Mouse (Mus musculus): ENCODE results near the gene Vps39. TPM values are rescaled to one million over a fixed set of nuclear protein-coding genes. Genes with fewer than 3 reads are reported as not detected.

Vps39 gene
- polyA plus RNA-seq (2015; fragmentation: Nextera tagmentation; extraction: Ambion mirVana): 18.2 and 18.4 TPM in 2 replicates

DNA sequence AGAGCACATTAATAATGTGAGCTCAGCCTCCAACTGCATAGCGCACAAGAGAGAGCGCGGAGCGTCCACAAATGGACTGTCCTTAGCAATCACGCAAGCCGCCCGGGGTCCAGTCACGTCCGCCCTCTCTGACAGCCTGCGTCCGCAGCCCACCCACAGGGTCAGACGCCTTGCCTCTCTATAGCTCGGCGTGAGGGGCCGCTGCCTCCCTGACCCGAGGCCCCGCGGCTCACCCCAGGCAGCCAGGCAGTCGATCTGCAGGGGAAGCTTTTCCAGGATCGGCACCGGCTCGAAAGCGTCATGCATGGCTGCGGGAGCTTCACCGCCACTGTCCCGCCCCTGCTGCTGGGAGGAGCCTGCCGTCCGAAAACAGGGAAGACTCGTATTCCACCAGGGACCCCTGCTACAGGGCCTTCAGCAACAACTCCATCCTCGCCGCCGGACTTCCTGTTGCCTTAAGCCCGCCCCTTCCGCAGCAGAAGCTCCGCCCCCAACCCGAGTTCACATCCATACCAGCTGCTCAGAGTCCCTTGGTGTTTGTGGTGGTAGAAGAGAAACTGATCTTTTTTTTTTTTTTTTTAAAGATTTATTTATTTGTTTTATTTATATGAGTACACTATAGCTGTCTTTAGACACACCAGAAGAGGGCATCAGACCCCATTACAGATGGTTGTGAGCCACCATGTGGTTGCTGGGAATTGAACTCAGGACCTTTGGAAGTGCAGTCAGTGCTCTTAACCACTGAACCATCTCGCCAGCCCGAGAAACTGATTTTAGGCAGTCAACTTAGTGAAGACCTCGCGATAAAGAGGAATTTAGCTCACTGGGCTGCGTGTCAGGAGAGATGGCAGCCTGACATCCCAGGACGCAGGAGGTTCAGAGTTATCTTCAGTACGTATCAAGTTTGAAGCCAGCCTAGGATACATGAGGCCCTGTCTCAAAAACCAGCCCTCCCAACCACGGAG lies at the start of gene Vps39:
TSS of gene Vps39 (minus strand) at position 456 of the 965 bp plus-strand sequence.
- H3K36me3 ChIP-seq: peaks cover 22% of the 10 kb centered on the region
- peak within 1 kb of the TSS; percentile 68 for H3K4me2 ChIP-seq (replicated peaks)
- H3K4me3 ChIP-seq (replicated peaks): peak within 1 kb of the TSS; percentile 83
- H3K27me3 ChIP-seq (replicated peaks): no peaks in the 10 kb centered on the region
- peak; percentile 95 for ATAC-seq
- peaks cover 5% of the 10 kb centered on the region; the same call in 1 of the 2 replicates for H3K4me1 ChIP-seq (replicated peaks)
- H3K9me3 ChIP-seq: no peaks in the 10 kb centered on the region
- WGBS: 11% methylated on average over 44 of the region's 44 CpGs
- H3K27ac ChIP-seq: peak within 1 kb of the TSS; percentile 65
- peak within 1 kb of the TSS; percentile 84 for H3K9ac ChIP-seq

- H3K27me3 ChIP-seq (replicated peaks): no peaks in the 10 kb centered on the region
- no peak overlapping the region for H3K4me2 ChIP-seq (replicated peaks)
- no peak for ATAC-seq
- WGBS: 93% methylated on average over 1 of the region's 1 CpGs
- H3K9ac ChIP-seq: no peak overlapping the region
- H3K9me3 ChIP-seq: no peaks in the 10 kb centered on the region
- no peak overlapping the region for H3K27ac ChIP-seq
- peaks cover 10% of the 10 kb centered on the region; the same call in 1 of the 2 replicates for H3K36me3 ChIP-seq
- H3K4me1 ChIP-seq (replicated peaks): peaks cover 3% of the 10 kb centered on the region
- no peak overlapping the region for H3K4me3 ChIP-seq (replicated peaks)
Measured at GRCm38 (mm10) chr2:120397951-120398350, 45.0 kb upstream of the Vps39 start.

GRCm38 (mm10) chr2:120392406-120392805 lies 39.5 kb upstream of the Vps39 start:
- Histone ChIP-seq H3K27me3 (replicated peaks) (no peaks in the 10 kb centered on the region), H3K9ac (no peak overlapping the region), H3K4me1 (replicated peaks) (no peaks in the 10 kb centered on the region), H3K4me3 (replicated peaks) (no peak overlapping the region), H3K9me3 (no peaks in the 10 kb centered on the region), H3K27ac (no peak overlapping the region), H3K36me3 (peaks cover 24% of the 10 kb centered on the region), H3K4me2 (replicated peaks) (no peak overlapping the region)
- ATAC-seq: no peak

DNA sequence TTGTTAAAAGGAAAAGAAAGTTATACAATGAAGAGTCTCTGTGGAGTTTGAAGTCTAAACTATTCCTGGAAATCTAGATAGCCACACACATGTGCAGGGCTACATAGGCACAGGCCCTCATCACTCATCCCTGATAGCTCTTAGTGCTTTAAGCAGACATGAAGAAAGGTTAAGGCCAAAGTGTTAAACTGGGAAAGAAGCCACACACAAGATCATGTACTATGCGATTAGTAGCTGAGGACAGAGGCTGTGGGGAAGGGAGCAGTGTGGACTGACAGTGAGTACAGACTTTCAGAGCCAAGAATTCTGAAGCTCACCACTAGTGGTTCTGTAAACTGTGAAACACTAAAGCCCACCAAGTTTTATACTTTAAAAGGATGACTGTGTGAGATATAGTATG lies 38.0 kb upstream of the Vps39 start:
- ATAC-seq: no peak
- no peak overlapping the region for H3K27ac ChIP-seq
- H3K4me3 ChIP-seq (replicated peaks): no peak overlapping the region
- no peaks in the 10 kb centered on the region for H3K4me1 ChIP-seq (replicated peaks)
- 97% methylated on average over 1 of the region's 1 CpGs for WGBS
- no peaks in the 10 kb centered on the region for H3K27me3 ChIP-seq (replicated peaks)
- H3K36me3 ChIP-seq: peaks cover 21% of the 10 kb centered on the region
- H3K9me3 ChIP-seq: no peaks in the 10 kb centered on the region
- H3K4me2 ChIP-seq (replicated peaks): no peak overlapping the region
- no peak overlapping the region for H3K9ac ChIP-seq

GRCm38 (mm10) chr2:120389376-120389775 lies 36.4 kb upstream of the Vps39 start:
- Histone ChIP-seq H3K27me3 (replicated peaks) (no peaks in the 10 kb centered on the region), H3K36me3 (peaks cover 21% of the 10 kb centered on the region), H3K9ac (no peak overlapping the region), H3K4me1 (replicated peaks) (no peaks in the 10 kb centered on the region), H3K9me3 (no peaks in the 10 kb centered on the region), H3K4me2 (replicated peaks) (no peak overlapping the region), H3K4me3 (replicated peaks) (no peak overlapping the region), H3K27ac (no peak overlapping the region)
- no peak for ATAC-seq
- 50% methylated on average over 3 of the region's 3 CpGs for WGBS

DNA sequence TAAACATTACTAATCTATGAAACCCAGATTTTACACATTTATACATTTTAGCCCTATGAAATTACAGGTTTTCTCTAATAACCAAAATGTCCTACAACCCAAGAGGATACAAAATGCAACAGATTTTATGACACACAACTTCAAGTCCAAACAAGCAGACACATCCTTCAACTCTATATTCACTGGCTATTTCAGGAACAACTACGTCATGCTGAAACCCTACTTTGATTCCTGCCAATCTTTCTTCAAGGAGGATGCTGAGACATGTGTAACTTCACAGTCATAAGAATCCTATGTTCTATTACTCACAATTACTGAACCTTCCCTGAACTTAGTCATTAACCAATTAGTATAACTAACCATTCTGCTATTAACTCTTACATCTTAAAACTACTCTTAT lies 34.4 kb upstream of the Vps39 start:
- H3K9me3 ChIP-seq: no peaks in the 10 kb centered on the region
- no peaks in the 10 kb centered on the region for H3K4me1 ChIP-seq (replicated peaks)
- H3K4me2 ChIP-seq (replicated peaks): no peak overlapping the region
- no peak overlapping the region for H3K27ac ChIP-seq
- 91% methylated on average over 1 of the region's 1 CpGs for WGBS
- H3K4me3 ChIP-seq (replicated peaks): no peak overlapping the region
- no peaks in the 10 kb centered on the region for H3K27me3 ChIP-seq (replicated peaks)
- H3K36me3 ChIP-seq: peaks cover 18% of the 10 kb centered on the region
- H3K9ac ChIP-seq: no peak overlapping the region
- ATAC-seq: no peak

GRCm38 (mm10) chr2:120386264-120386663 lies 33.3 kb upstream of the Vps39 start:
- peaks cover 18% of the 10 kb centered on the region for H3K36me3 ChIP-seq
- 90% methylated on average over 1 of the region's 1 CpGs for WGBS
- no peak for ATAC-seq

GRCm38 (mm10) chr2:120373858-120374257 lies 20.9 kb upstream of the Vps39 start:
- peaks cover 24% of the 10 kb centered on the region for H3K36me3 ChIP-seq
- ATAC-seq: no peak
- 81% methylated on average over 4 of the region's 4 CpGs for WGBS

More at GRCm38 (mm10) chr2:120386264-120386663, 33.3 kb upstream of the Vps39 start:
- Histone ChIP-seq H3K4me1 (replicated peaks) (no peaks in the 10 kb centered on the region), H3K27me3 (replicated peaks) (no peaks in the 10 kb centered on the region), H3K4me3 (replicated peaks) (no peak overlapping the region), H3K4me2 (replicated peaks) (no peak overlapping the region), H3K27ac (no peak overlapping the region), H3K9ac (no peak overlapping the region), H3K9me3 (no peaks in the 10 kb centered on the region)

GRCm38 (mm10) chr2:120367416-120368207 lies 14.7 kb upstream of the Vps39 start:
- Histone ChIP-seq H3K4me2 (replicated peaks) (no peak overlapping the region), H3K27me3 (replicated peaks) (no peaks in the 10 kb centered on the region), H3K4me3 (replicated peaks) (no peak overlapping the region), H3K36me3 (peaks cover 19% of the 10 kb centered on the region), H3K9ac (no peak overlapping the region), H3K27ac (0 out of 2 replicates have a peak overlapping the region, but pooled peaks have one; percentile 13), H3K4me1 (replicated peaks) (no peaks in the 10 kb centered on the region), H3K9me3 (no peaks in the 10 kb centered on the region)
- peak; percentile 53 for ATAC-seq
- WGBS: 94% methylated on average over 4 of the region's 4 CpGs

More at GRCm38 (mm10) chr2:120373858-120374257, 20.9 kb upstream of the Vps39 start:
- H3K4me3 ChIP-seq (replicated peaks): no peak overlapping the region
- no peak overlapping the region for H3K27ac ChIP-seq
- no peaks in the 10 kb centered on the region for H3K9me3 ChIP-seq
- H3K27me3 ChIP-seq (replicated peaks): no peaks in the 10 kb centered on the region
- H3K4me2 ChIP-seq (replicated peaks): no peak overlapping the region
- H3K9ac ChIP-seq: no peak overlapping the region
- H3K4me1 ChIP-seq (replicated peaks): no peaks in the 10 kb centered on the region

- ATAC-seq: no peak
- H3K36me3 ChIP-seq: peaks cover 16% of the 10 kb centered on the region; the same call in 1 of the 2 replicates
- no peak overlapping the region for H3K27ac ChIP-seq
- H3K9me3 ChIP-seq: no peaks in the 10 kb centered on the region
- no peaks in the 10 kb centered on the region for H3K27me3 ChIP-seq (replicated peaks)
- WGBS: 86% methylated on average over 3 of the region's 3 CpGs
- H3K4me2 ChIP-seq (replicated peaks): no peak overlapping the region
- H3K4me3 ChIP-seq (replicated peaks): no peak overlapping the region
- H3K9ac ChIP-seq: no peak overlapping the region
- H3K4me1 ChIP-seq (replicated peaks): no peaks in the 10 kb centered on the region
Measured at GRCm38 (mm10) chr2:120366501-120366900, 13.6 kb upstream of the Vps39 start.

GRCm38 (mm10) chr2:120360425-120360824 lies 7.5 kb upstream of the Vps39 start:
- H3K9ac ChIP-seq: no peak overlapping the region
- ATAC-seq: no peak

DNA sequence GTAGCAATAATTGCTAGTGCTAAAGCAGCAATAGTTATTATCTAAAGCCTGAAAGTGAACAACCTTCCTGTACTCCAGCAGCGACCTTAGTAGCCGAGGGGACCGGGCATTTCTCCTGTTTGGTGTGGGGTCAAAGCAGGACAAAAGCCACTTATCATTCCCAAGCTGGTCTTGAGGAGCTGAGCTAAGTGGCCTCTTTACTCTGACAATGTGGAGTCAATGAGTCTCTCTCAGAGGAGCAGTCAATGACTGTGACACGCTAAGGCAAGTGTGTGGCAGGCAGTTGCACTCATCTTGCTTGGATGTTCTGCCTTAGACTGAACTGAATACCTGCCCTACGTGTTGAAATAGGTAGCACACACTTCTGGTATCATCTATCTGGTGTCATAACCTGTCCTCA lies 1.6 kb downstream of the Vps39 start:
- ATAC-seq: no peak
- H3K9me3 ChIP-seq: no peaks in the 10 kb centered on the region
- H3K4me3 ChIP-seq (replicated peaks): no peak overlapping the region
- no peak overlapping the region for H3K9ac ChIP-seq
- 81% methylated on average over 5 of the region's 5 CpGs for WGBS
- H3K4me1 ChIP-seq (replicated peaks): peaks cover 5% of the 10 kb centered on the region; the same call in 1 of the 2 replicates
- no peak overlapping the region for H3K4me2 ChIP-seq (replicated peaks)
- no peak overlapping the region for H3K27ac ChIP-seq
- no peaks in the 10 kb centered on the region for H3K27me3 ChIP-seq (replicated peaks)
- peaks cover 23% of the 10 kb centered on the region for H3K36me3 ChIP-seq

More at GRCm38 (mm10) chr2:120360425-120360824, 7.5 kb upstream of the Vps39 start:
- 52% methylated on average over 1 of the region's 1 CpGs for WGBS
- Histone ChIP-seq H3K4me2 (replicated peaks) (no peak overlapping the region), H3K9me3 (no peaks in the 10 kb centered on the region), H3K36me3 (peaks cover 19% of the 10 kb centered on the region), H3K4me3 (replicated peaks) (no peak overlapping the region), H3K27ac (no peak overlapping the region), H3K27me3 (replicated peaks) (no peaks in the 10 kb centered on the region), H3K4me1 (replicated peaks) (no peaks in the 10 kb centered on the region)
